Mouse (Mus musculus) T-helper 17 cell (primary cell): ENCODE results near the gene Slc1a2.

Experiments
- in situ Hi-C, 2 experiments: fragments of 300-600 bp; cut with MboI, MseI; formaldehyde crosslinking; loops; 1 replicate in 1 of 2; 2 replicates in 1 of 2; pipeline ENCODE4 v1.15.1; 2025; ENCODE audit warnings: high pct_unique_total_duplicates in 2 of 2

Slc1a2 gene

DNA sequence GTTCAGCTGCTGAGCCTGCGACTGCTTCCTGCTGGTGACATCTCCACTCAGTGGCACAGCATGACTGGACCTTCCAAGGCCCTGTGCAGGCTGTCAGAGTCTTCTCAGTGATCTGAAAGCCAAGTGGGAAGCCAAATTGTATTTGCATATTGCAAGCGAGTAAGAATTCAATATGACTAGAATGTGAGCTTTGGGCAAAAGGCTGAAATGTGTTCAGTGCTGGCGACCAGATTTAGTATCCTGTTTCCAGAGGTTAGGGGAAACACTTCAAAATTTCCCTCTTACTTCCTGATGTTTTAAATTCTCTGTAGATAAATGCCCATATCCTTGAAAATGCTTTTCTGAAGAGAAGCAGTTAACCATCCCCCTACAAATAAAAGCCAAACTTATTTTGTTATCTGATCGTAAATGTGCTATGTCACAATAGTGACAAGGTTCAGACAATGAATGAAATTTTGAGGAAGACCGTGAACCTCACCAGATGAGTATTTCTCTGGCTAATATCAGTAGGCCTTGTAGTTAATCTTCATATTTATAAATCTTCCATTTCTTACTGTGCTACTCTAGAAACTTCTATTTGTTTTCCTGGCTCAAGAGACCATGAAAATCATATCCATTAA, 98.9 kb downstream of the Slc1a2 start:
- in situ Hi-C loops, result no loop called here

DNA sequence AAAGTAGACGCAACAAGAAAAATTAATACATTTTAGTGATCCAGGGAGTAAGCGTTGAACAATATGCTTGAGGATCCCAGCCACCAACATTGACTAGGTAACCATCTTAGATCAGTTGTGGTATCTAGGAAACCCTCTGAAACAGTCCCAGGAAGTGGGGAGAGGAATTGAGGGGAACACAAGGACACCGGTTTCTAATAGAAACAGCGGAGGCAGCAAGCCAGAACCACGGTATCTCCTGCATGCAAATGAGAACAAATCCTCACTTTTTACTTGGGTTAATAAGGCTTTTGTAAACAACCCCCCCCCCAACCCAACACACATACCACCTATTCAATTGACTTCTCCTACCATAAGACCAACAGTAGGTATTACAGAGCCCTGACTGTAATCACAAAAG, 101.0 kb downstream of the Slc1a2 start:
- in situ Hi-C loops, result no loop called here

DNA sequence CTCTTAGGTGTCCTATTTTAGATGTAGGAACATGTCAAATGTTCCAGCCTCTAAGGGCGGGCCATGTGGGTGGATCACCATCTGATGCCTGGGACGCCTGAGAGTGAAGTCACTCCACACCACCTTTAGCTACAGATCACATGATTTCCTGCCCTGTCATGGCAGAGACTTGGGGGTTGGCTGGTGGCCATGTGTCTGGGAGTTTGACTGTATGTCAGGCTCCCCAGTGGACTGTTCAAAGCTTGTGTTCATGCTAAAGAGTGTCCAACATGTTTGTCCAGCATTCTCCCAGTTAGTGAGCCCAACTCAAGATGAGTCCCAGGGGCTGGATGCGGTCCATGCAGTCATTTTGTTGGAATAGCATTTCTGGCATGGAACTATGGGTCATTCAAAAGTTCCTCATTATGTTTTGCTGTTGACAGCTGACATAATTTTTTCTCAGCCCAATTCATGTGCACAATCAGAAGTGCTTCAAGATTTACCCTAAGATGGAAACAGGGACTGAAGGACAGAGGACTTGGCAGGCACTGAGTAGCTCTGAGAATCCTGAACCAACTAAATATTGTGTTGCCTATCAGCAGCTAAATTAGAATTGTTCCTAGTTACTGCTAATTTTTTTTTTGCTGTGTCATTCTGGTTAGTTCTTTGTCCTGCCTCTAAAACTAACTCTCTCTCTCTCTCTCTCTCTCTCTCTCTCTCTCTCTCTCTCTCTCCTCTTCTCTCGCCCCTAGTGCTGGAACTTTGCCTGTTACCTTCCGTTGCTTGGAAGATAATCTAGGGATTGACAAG, 102.0 kb downstream of the Slc1a2 start:
- in situ Hi-C loops, result no loop called here

DNA sequence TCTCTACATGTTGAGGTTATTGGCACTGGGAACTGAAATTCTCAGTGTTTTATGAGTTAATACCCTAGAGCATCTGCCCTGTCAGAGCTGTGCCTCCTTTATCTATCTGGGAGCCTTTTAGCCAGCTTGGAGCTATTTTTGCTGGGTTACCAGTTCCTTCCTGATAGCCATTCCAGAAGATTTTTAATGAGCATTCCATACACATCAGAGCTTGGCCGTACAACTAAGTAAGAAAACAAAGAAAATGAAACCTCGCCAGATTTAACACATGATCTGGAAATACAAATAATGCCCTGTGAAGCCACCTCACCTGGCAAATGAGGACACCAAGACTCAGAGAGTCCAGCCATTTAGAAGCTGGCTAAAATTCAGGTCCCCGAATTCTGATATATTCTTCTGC, 104.7 kb downstream of the Slc1a2 start:
- in situ Hi-C loops, result no loop called here

DNA sequence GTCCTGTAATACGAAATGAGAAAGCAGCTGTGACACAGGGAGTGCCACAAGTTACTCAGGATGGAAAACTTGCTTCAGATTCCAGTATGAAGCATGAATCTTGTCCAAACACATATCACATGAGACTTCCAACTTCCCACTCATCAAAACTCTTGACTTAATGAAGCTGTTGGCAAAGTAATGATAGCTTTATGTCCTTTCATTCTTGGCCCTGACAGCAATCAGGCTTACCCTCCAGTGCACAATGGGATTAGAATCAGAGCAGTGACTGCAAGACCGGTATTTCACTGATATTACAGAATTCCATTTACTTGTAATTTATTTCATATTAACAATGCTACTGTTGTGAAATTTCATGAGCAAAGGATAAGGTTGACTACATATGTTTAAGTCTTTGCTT, 105.5 kb downstream of the Slc1a2 start:
- in situ Hi-C loops, result no loop called here

DNA sequence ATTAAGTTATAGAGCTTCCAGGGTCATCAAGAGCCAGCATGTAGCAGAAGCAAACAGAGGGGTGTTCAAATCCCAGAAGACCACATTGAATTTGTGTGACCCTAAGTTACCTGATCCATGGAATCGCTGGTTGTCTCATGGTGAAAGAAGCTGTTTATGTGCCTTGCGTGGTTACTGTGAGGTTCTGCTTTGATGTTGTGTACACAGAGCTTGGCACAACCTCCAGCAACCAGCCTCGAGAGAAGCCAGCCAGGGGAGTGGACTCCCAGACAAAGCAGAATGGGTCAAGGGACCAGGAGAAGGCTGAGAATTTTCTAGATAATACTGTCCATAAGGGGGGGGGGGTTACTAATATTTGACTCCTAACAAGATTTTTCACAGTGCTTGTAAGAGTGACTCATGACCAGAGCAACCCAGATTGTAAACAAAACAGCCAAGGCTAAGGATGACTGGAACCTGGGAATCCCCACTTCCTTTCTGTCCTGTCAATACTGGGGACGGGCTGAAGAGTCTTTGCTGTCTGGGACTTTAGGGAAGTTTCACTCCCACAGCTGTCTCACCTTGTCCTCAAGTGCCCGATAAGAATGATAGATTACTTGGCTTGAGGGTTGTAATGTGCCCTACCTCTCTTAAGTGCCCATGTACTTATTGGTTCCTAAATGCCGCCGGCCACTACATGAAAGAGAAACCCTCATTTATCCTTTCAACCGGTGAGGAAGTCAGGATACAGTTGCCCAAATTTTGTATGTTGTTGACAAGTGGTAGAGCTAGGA, 106.3 kb downstream of the Slc1a2 start:
- in situ Hi-C loops, result no loop called here

DNA sequence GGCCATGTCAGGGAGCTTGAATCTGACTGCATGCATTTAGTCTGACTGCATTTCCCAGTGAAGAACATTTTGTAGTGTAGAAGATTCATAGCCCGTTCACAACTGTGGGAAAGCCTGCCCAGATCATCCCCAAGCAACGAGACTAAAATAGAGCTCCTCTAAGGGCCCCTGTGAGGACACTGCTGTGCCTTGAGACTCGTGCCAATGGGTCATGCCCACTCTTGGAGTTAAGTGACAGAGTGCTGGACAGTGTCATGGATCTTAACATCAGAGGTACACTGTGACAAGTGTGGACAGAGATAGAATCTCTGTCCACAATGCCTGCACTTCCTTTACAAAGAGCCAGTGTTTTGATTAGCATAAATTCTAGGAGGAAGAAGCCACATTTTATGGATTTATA, 109.8 kb downstream of the Slc1a2 start:
- in situ Hi-C loops, result no loop called here

DNA sequence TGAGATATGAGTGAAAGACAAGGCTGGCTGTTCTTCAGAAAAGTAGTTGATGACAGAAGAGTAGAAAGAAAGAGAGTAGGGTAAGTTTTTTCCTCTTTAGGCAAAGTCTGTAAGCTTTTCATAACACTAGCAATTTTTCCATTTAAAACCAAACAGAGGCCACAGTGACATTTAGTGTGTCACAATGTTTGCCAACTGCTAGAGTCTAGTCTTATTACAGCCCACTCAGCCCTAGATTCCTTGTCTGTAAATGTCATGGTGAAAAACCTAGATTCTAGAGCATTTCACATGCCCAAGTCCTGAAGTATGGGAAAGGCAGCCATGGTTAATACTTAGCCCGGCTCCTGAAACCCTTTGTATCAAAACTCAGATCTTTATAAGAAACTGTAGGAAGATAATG, 112.8 kb downstream of the Slc1a2 start:
- in situ Hi-C loops, result loop anchor here (10.0 kb wide), 2 partner anchors 443 to 1313 kb away; no protein-coding TSS in a partner anchor

DNA sequence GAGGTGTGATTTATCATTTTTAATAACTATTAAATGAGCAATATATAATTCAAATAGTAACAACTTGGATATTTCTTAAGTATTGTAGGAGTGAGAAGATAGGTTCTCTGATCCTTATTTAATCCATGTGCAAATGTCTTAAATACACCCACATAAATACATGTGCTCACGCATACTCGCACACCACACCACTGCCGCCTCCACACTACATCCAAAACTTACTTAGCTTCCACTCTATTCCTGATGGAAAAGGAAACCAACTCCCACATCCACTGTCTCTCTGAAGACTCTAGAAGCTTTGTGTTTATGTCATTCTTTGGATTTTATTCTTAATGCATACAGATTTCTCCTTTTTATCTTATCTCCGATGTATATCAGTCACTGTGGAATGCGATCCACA, 113.8 kb downstream of the Slc1a2 start:
- in situ Hi-C loops, result loop anchor here (10.0 kb wide), 2 partner anchors 443 to 1313 kb away; no protein-coding TSS in a partner anchor

DNA sequence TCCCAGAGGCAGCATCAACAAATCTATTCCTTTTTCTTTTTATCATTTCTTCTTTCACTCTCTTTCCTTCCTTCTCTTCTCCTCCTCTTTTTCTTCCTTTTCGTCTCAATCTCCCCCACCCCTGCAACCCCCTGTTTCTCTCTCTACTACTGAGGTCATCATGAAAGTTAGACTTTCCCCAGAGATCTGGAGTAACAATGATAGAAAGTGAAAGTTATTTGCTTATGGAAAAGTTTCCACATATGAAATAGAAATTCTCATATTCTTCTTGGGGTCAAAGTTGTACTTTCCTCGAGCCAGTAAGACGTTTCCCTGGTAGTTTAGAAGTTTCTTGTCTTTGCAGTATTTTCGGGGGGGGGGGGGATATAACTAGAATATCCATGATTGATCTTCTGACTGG, 116.2 kb downstream of the Slc1a2 start:
- in situ Hi-C loops, result loop anchor here (10.0 to 25.0 kb wide), 3 partner anchors 440 to 1310 kb away; no protein-coding TSS in a partner anchor

DNA sequence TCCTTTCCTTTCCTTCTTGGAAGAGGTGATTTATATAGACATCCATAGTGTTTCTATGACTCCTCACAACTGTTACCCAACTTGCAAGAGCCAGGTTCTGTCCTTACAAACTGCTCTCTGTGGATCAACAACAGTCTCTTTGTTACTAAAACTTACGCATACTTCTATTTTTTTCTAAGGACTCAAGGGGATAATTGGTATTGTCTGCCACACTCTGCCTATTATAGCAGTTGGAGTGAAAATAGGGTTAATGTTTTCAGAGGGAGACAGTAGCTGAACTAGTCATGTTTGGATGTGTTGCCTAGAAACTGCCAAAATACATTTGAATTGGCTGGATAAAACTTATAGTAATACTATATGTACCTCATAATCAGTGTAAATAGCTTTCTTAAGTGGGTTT, 117.1 kb downstream of the Slc1a2 start:
- in situ Hi-C loops, result loop anchor here (10.0 to 25.0 kb wide), 3 partner anchors 439 to 1309 kb away; no protein-coding TSS in a partner anchor

DNA sequence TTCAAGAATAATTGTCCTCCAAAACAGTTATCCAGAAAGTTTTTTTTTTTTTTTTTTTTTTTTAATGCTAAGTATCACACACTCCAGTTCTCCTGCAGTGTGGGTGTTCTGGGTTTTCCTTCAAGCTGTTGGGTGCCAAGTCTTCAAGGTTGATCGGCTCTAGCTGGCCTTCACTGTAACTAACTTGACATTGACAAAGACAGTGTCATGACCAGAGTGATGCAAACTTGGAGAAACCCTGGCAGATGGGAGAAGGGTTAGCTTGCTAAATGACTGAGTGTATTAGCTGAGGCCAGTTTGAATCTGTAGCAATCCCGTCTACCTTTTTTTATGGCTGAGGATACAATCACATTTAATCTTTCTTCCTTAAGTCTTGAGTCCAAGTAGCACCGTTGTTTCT, 119.7 kb downstream of the Slc1a2 start:
- in situ Hi-C loops, result loop anchor here (10.0 to 25.0 kb wide), 3 partner anchors 437 to 1307 kb away; no protein-coding TSS in a partner anchor

DNA sequence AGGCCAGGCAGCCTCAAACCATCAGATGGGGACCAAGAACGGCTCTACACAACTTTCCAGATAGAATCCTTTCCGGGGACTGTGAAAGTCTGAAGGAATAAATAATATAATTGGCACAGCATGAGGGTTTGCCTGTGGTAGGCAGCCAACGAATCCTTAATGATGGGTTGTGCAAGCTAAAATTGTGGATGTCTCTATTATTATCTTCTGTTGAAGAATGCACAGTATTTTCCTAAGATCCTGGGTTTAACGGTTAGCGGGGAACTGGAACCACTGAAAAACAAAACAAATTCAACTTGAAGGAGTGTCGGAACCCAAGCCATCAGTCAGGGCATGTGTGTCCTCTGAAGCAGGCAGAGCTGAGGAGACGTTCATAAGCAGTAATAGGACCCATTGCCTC, 124.3 kb downstream of the Slc1a2 start:
- in situ Hi-C loops, result loop anchor here in 1 of 2 experiments (25.0 kb wide), 1 partner anchor 555 kb away; no protein-coding TSS in a partner anchor

DNA sequence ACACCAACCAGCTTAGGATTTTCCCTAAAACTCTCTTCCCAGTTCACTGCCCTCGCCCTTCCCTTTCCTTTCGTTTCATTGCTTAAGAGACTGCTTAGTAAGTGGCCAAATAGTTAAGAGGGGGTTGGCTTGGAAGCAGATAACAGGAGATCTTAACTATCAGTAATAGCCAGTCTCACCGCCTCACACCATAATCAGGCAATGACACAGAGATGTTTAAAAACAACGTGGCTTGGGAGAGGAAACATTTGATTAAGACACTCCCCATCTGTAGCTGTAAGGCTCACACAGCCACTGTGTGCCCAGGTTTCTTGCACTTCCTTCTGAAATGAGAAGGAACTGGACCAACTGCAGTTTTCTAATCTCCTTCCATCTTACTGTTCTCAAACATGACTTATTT, 127.2 kb downstream of the Slc1a2 start:
- in situ Hi-C loops, result loop anchor here in 1 of 2 experiments (25.0 kb wide), 1 partner anchor 552 kb away; no protein-coding TSS in a partner anchor

DNA sequence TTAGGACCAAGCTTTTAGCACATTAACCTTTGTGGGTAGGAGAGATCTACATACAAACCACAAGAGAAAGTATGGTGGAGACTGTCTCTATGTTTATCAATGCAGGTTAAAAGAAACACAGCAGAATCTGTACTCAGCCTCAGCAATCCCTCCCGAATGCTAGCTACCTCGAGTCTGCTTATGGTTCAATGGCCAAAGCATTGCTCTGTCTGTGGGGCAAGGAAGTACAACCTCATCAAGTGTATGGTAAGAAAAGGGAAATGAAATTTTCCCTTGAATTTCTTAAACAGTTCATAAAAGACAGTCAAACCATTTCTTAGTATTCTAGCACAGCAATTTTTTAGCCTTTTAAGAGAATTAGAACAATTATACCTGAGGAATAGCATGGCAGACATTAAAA, 133.2 kb downstream of the Slc1a2 start:
- in situ Hi-C loops, result loop anchor here in 1 of 2 experiments (25.0 kb wide), 1 partner anchor 546 kb away; no protein-coding TSS in a partner anchor

DNA sequence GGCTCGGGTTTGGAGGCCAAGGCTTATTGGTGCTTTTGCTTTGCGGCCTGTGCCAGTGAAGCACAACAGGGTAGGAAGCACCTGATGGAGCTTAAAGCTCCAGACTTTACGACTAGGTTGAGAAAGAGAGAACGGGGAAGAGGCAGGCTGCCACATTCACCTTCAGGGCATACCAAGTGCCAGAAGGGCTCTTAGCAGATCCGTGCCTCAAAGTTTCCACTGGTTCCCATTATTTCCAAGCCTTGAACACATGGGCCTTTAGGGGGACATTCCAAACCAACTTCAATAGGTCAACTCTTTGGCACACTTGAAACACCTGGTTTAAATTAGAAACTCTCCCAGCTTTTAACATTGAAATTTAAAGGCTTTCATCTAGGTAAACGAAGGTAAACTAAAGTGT, 134.3 kb downstream of the Slc1a2 start:
- in situ Hi-C loops, result loop anchor here in 1 of 2 experiments (25.0 kb wide), 1 partner anchor 544 kb away; no protein-coding TSS in a partner anchor

DNA sequence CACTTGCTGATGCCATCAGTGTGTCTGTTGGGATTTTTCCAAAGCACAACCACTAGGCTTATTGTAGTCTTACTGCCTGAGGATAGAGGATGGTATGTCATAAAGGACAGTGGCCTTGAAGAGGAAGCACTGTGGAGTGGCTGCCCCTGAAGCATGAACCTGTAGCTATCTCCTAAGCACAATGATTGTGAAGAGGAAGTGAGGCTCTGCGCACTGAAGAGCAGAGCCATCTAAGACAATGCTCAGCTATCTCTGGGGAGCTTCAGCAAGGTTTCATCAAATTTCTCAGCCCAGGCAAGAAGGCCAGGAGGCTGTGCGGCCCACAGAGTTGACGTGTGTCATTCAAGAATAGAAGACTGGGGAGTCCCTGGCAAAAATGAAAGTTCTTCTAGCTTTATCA, 136.6 kb downstream of the Slc1a2 start:
- in situ Hi-C loops, result loop anchor here in 1 of 2 experiments (25.0 kb wide), 1 partner anchor 542 kb away; no protein-coding TSS in a partner anchor

DNA sequence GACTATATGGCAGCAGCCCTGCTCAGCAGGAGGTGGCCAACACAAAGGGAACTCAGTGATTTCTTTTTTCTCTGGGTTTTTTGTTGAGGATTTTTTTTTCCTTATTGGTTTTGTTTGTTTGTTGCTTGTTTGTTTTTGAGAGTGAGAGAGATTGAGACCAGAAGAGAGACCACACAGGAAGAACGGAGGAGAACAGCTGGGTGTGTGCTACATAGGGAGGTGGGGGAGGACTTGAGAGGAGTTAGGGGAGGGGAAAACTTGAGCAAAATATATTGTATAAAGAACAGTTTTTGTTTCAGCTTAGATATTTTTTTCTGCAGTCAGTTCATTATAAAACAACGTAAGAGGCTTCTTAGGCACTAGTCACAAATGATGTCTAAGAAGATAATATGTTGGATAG, 139.7 kb downstream of the Slc1a2 start:
- in situ Hi-C loops, result loop anchor here in 1 of 2 experiments (25.0 kb wide), 1 partner anchor 539 kb away; no protein-coding TSS in a partner anchor

DNA sequence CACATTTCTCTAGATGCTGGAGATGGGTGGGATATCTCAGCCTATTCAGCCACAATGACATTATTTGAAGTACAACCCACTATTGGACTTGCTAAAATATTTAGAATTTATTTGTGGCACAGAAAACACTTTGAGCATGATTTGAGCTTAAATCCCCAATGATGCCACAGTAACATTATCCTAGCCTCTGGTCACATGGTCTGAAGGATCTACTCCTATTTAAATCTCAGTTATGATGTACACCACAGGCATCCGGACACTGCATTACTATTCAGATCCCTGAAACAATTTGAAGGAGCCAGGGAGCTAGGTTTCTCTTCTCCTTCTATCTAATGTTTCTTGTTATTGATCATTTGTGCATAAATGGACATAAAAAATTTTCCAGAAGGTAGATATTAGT, 143.4 kb downstream of the Slc1a2 start:
- in situ Hi-C loops, result loop anchor here (5.0 to 10.0 kb wide), 5 partner anchors 90 to 733 kb away; no protein-coding TSS in a partner anchor

DNA sequence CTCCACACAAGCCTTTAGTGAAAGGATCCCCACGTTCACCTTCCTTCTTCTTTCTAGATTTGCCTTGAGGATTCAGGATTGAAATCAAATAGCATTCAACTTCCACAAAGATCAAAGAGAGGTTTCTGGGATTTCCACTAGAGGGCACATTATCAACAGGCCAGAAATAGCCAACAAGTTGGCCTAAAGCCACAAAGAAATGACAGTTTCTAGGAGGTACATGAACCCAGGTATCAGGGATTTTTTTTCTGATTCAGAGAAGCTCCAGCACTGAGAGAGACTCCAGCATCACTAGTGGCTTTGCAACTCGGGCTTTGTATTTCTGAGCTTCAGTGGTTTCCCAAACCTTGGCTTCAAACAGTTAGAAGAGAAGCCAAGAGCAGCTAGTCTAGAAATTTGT, 145.7 kb downstream of the Slc1a2 start:
- in situ Hi-C loops, result loop anchor here (5.0 to 10.0 kb wide), 5 partner anchors 88 to 731 kb away; no protein-coding TSS in a partner anchor

DNA sequence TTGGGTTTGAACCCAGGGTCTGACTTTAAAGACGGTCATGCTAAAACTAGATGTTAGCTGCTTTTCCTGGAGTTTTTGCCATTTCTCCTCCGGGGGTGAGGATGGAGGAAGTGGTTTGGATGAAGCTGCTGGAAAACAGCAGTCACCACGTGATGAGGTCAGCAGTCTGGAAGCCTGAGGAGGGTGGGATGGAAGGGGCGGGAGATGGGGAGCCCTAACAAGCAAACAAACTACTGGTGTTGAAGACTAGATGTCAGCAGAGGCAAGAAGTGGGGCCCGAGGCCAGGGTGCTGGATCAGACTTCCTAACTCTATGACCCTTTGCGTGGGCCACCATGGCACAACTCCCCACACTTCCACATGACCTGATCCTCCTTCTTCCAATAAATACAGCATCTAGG, 146.8 kb downstream of the Slc1a2 start:
- in situ Hi-C loops, result loop anchor here in 1 of 2 experiments (10.0 kb wide), 1 partner anchor 730 kb away; no protein-coding TSS in a partner anchor
